Mouse (Mus musculus): ENCODE results near the gene Klhl6. TPM values are rescaled to one million over a fixed set of nuclear protein-coding genes. Genes with fewer than 3 reads are reported as not detected.

Gene Klhl6
- total and polyA plus RNA-seq, 3 experiments, result 4.8 to 6.9 TPM; not detected in 1

- Histone ChIP-seq H3K9me3 (replicated peaks; ENCODE audit: insufficient read depth, low read length) (no peaks in the 10 kb centered on the region), H3K27me3 (ENCODE audit: control insufficient read depth in 1 of 2, insufficient read depth in 2 of 2, low read length in 2 of 2) (no peaks in the 10 kb centered on the region), H3K4me1 (ENCODE audit: control insufficient read depth in 1 of 2, insufficient read depth in 2 of 2, low read length in 2 of 2) (peaks cover 4 to 11% of the 10 kb centered on the region in 2 experiments), H3K27ac (ENCODE audit: control insufficient read depth, low read depth, low read length) (no peak overlapping the region), H3K79me2 (ENCODE audit: control insufficient read depth, insufficient read depth, low read length, poor library complexity) (no peaks in the 10 kb centered on the region), H3K4me3 (ENCODE audit: control insufficient read depth in 1 of 2, insufficient read depth in 1 of 2, low read depth in 2 of 2, low read length in 2 of 2) (no peak overlapping the region), H3K9ac (ENCODE audit: control insufficient read depth, low read depth, low read length, poor library complexity, severe bottlenecking) (no peak overlapping the region), H3K36me3 (ENCODE audit: control insufficient read depth in 1 of 2, insufficient read depth in 2 of 2, low read length in 2 of 2) (peaks cover 0 to 13% of the 10 kb centered on the region in 2 experiments; a peak in 2 of 4 replicates)
- no peak for DNase-seq (ENCODE audit: low read depth, low spot score)
- TF ChIP-seq NELFE (IDR thresholded peaks at IDR 0.05; ENCODE audit: low read depth, low read length) (no peak), MEF2A (IDR thresholded peaks at IDR 0.05; ENCODE audit: extremely low read depth, insufficient replicate concordance, low read depth, low read length, poor library complexity, severe bottlenecking) (no peak), BHLHE40 (IDR thresholded peaks at IDR 0.05; ENCODE audit: borderline replicate concordance, low read depth, low read length) (no peak), TBP (IDR thresholded peaks at IDR 0.05; ENCODE audit: low read depth, low read length) (no peak), TCF12 (IDR thresholded peaks at IDR 0.05; ENCODE audit: low read depth, low read length) (no peak), SMC3 (IDR thresholded peaks at IDR 0.05; ENCODE audit: low read depth, low read length) (no peak), ZNF384 (IDR thresholded peaks at IDR 0.05; ENCODE audit: low read depth, low read length) (no peak), JUND (IDR thresholded peaks at IDR 0.05; ENCODE audit: low read depth, low read length) (no peak), E2F4 (IDR thresholded peaks at IDR 0.05; ENCODE audit: borderline replicate concordance, low read depth, low read length) (no peak), HCFC1 (IDR thresholded peaks at IDR 0.05; ENCODE audit: low read depth, low read length) (no peak), POLR2A (IDR thresholded peaks at IDR 0.05; ENCODE audit: control insufficient read depth in 1 of 2, insufficient read depth in 1 of 2, low read depth in 1 of 2, low read length in 2 of 2, poor library complexity in 1 of 2) (no peak), CHD1 (IDR thresholded peaks at IDR 0.05; ENCODE audit: low read depth, low read length) (no peak), GATA1 (IDR thresholded peaks at IDR 0.05; ENCODE audit: low read depth, low read length) (no peak), MYC (IDR thresholded peaks at IDR 0.05; ENCODE audit: low read depth, low read length) (no peak), RAD21 (IDR thresholded peaks at IDR 0.05; ENCODE audit: low read depth, low read length) (no peak), MAZ (IDR thresholded peaks at IDR 0.05; ENCODE audit: low read depth, low read length) (no peak), TAL1 (IDR thresholded peaks at IDR 0.05; ENCODE audit: low read length) (no peak)
Measured at GRCm38 (mm10) chr16:19962951-19963350, 19.9 kb downstream of the Klhl6 start.

- no peaks in the 10 kb centered on the region for H3K4me1 ChIP-seq (ENCODE audit: control insufficient read depth in 1 of 2, insufficient read depth in 2 of 2, low read length in 2 of 2)
- H3K9me3 ChIP-seq (replicated peaks; ENCODE audit: insufficient read depth, low read length), result no peaks in the 10 kb centered on the region
- H3K36me3 ChIP-seq (ENCODE audit: control insufficient read depth in 1 of 2, insufficient read depth in 2 of 2, low read length in 2 of 2), result no peaks in the 10 kb centered on the region
- no peaks in the 10 kb centered on the region for H3K27me3 ChIP-seq (ENCODE audit: control insufficient read depth in 1 of 2, insufficient read depth in 2 of 2, low read length in 2 of 2)
- DNase-seq (ENCODE audit: low read depth, low spot score), result no peak
- no peak overlapping the region for H3K27ac ChIP-seq (ENCODE audit: control insufficient read depth, low read depth, low read length)
- TF ChIP-seq GABPA (IDR thresholded peaks at IDR 0.05; ENCODE audit: low read depth, low read length) (no peak), GATA1 (IDR thresholded peaks at IDR 0.05; ENCODE audit: low read depth, low read length) (no peak), USF1 (IDR thresholded peaks at IDR 0.05; ENCODE audit: low read depth, low read length) (no peak), BHLHE40 (IDR thresholded peaks at IDR 0.05; ENCODE audit: borderline replicate concordance, low read depth, low read length) (no peak), ZC3H11A (IDR thresholded peaks at IDR 0.05; ENCODE audit: low read depth, low read length) (no peak), MXI1 (IDR thresholded peaks at IDR 0.05; ENCODE audit: low read depth, low read length) (no peak), TCF12 (IDR thresholded peaks at IDR 0.05; ENCODE audit: low read depth, low read length) (no peak), MYB (IDR thresholded peaks at IDR 0.05; ENCODE audit: low read depth, low read length) (no peak), JUND (IDR thresholded peaks at IDR 0.05; ENCODE audit: low read depth, low read length) (no peak), TBP (IDR thresholded peaks at IDR 0.05; ENCODE audit: low read depth, low read length) (no peak), RAD21 (IDR thresholded peaks at IDR 0.05; ENCODE audit: low read depth, low read length) (no peak), CHD1 (IDR thresholded peaks at IDR 0.05; ENCODE audit: low read depth, low read length) (no peak), CHD2 (IDR thresholded peaks at IDR 0.05; ENCODE audit: low read length) (no peak), EP300 (IDR thresholded peaks at IDR 0.05; ENCODE audit: low read depth in 1 of 2, low read length in 2 of 2) (no peak), MAX (IDR thresholded peaks at IDR 0.05; ENCODE audit: low read length) (no peak)
- H3K4me3 ChIP-seq (ENCODE audit: control insufficient read depth in 1 of 2, insufficient read depth in 1 of 2, low read depth in 2 of 2, low read length in 2 of 2), result no peak overlapping the region
- H3K9ac ChIP-seq (ENCODE audit: control insufficient read depth, low read depth, low read length, poor library complexity, severe bottlenecking), result no peak overlapping the region
- no peaks in the 10 kb centered on the region for H3K79me2 ChIP-seq (ENCODE audit: control insufficient read depth, insufficient read depth, low read length, poor library complexity)
Measured at GRCm38 (mm10) chr16:19961070-19961469, 21.8 kb downstream of the Klhl6 start.
